Mouse (Mus musculus): ENCODE data around the gene Asna1. TPM values are rescaled to one million over a fixed set of nuclear protein-coding genes. Genes with fewer than 3 reads are reported as not detected.
A peak's percentile ranks its signal among the peaks of the same experiment; 100 is the strongest.

Gene Asna1
- polyA plus RNA-seq (2012; fragmentation: generic; extraction: Trizol), result 253 TPM
- long read RNA-seq, experiment 1, transcript Asna1-201 (7 exons, 1,256 nt), result major isoform, 35 of 56 reads
- long read RNA-seq, experiment 1, partial matches to known transcripts, result 14 of 56 reads
- long read RNA-seq, experiment 1, other reads (novel, unspliced or antisense), result 7 of 56 reads
- long read RNA-seq, experiment 2, transcript Asna1-201 (7 exons, 1,256 nt), result major isoform, 112 of 129 reads
- long read RNA-seq, experiment 2, partial matches to known transcripts, result 5 of 129 reads
- long read RNA-seq, experiment 2, other reads (novel, unspliced or antisense), result 12 of 129 reads

- Histone ChIP-seq H3K4me3 (ENCODE audit: insufficient read depth, poor library complexity, severe bottlenecking) (peak within 1 kb of the TSS; percentile 92), H3ac (ENCODE audit: control insufficient read depth, insufficient read length, low read depth) (peak within 1 kb of the TSS; percentile 94), H3K79me3 (ENCODE audit: low read depth) (peaks cover 59% of the 10 kb centered on the region), H3K27me3 (ENCODE audit: control insufficient read depth, insufficient read depth, insufficient read length) (no peaks in the 10 kb centered on the region), H3K36me3 (ENCODE audit: control insufficient read depth, insufficient read depth) (peaks cover 34% of the 10 kb centered on the region), H3K79me2 (ENCODE audit: control insufficient read depth, insufficient read depth) (peaks cover 77% of the 10 kb centered on the region)
- TF ChIP-seq CTCF (IDR thresholded peaks at IDR 0.05; ENCODE audit: control insufficient read depth, insufficient read depth, insufficient read length), result no peak
- TF ChIP-seq USF1 (IDR thresholded peaks at IDR 0.05; ENCODE audit: low read depth), result peak; percentile 89
- TF ChIP-seq MYOD1 (IDR thresholded peaks at IDR 0.05; ENCODE audit: control insufficient read depth, insufficient read length, low read depth), result no peak
- no peak for TF ChIP-seq MAX (IDR thresholded peaks at IDR 0.05)
- TF ChIP-seq CEBPB (IDR thresholded peaks at IDR 0.05; ENCODE audit: low read depth), result no peak
Observed at GRCm38 (mm10) chr8:85025098-85025932, at the start of gene Asna1. Gene Asna1 (minus strand): TSS chr8:85025281.

- no peak overlapping the region for H3K4me3 ChIP-seq (ENCODE audit: insufficient read depth, poor library complexity, severe bottlenecking)
- H3K79me2 ChIP-seq (ENCODE audit: control insufficient read depth, insufficient read depth), result peaks cover 37% of the 10 kb centered on the region
- H3K79me3 ChIP-seq (ENCODE audit: low read depth), result peaks cover 15% of the 10 kb centered on the region
- no peak for TF ChIP-seq MYOD1 (IDR thresholded peaks at IDR 0.05; ENCODE audit: control insufficient read depth, insufficient read length, low read depth)
- no peak for TF ChIP-seq USF1 (IDR thresholded peaks at IDR 0.05; ENCODE audit: low read depth)
- no peak for TF ChIP-seq CEBPB (IDR thresholded peaks at IDR 0.05; ENCODE audit: low read depth)
- TF ChIP-seq CTCF (IDR thresholded peaks at IDR 0.05; ENCODE audit: control insufficient read depth, insufficient read depth, insufficient read length), result no peak
- TF ChIP-seq MAX (IDR thresholded peaks at IDR 0.05), result no peak
- no peak for TF ChIP-seq MYOG (IDR thresholded peaks at IDR 0.05; ENCODE audit: control insufficient read depth, extremely low read depth, insufficient read length)
- no peak for TF ChIP-seq FOSL1 (IDR thresholded peaks at IDR 0.05; ENCODE audit: insufficient read depth, low read length, poor library complexity, severe bottlenecking)
- peaks cover 61% of the 10 kb centered on the region for H3K36me3 ChIP-seq (ENCODE audit: control insufficient read depth, insufficient read depth)
- H3ac ChIP-seq (ENCODE audit: control insufficient read depth, insufficient read length, low read depth), result no peak overlapping the region
- H3K27me3 ChIP-seq (ENCODE audit: control insufficient read depth, insufficient read depth, insufficient read length), result no peaks in the 10 kb centered on the region
Observed at GRCm38 (mm10) chr8:85074617-85075016, 49.5 kb upstream of the Asna1 start.

- no peak overlapping the region for H3ac ChIP-seq (ENCODE audit: control insufficient read depth, insufficient read length, low read depth)
- TF ChIP-seq CEBPB (IDR thresholded peaks at IDR 0.05; ENCODE audit: low read depth) (no peak), MYOD1 (IDR thresholded peaks at IDR 0.05; ENCODE audit: control insufficient read depth, insufficient read length, low read depth) (no peak), FOSL1 (IDR thresholded peaks at IDR 0.05; ENCODE audit: insufficient read depth, low read length, poor library complexity, severe bottlenecking) (no peak), USF1 (IDR thresholded peaks at IDR 0.05; ENCODE audit: low read depth) (no peak), CTCF (IDR thresholded peaks at IDR 0.05; ENCODE audit: control insufficient read depth, insufficient read depth, insufficient read length) (no peak), MAX (IDR thresholded peaks at IDR 0.05) (no peak), MYOG (IDR thresholded peaks at IDR 0.05; ENCODE audit: control insufficient read depth, extremely low read depth, insufficient read length) (no peak)
- H3K4me3 ChIP-seq (ENCODE audit: insufficient read depth, poor library complexity, severe bottlenecking), result no peak overlapping the region
- peaks cover 13% of the 10 kb centered on the region for H3K79me3 ChIP-seq (ENCODE audit: low read depth)
- H3K27me3 ChIP-seq (ENCODE audit: control insufficient read depth, insufficient read depth, insufficient read length), result no peaks in the 10 kb centered on the region
- peaks cover 59% of the 10 kb centered on the region for H3K36me3 ChIP-seq (ENCODE audit: control insufficient read depth, insufficient read depth)
- H3K79me2 ChIP-seq (ENCODE audit: control insufficient read depth, insufficient read depth), result peaks cover 32% of the 10 kb centered on the region
Observed at GRCm38 (mm10) chr8:85074167-85074566, 49.1 kb upstream of the Asna1 start.

GRCm38 (mm10) chr8:85073041-85073612, 48.0 kb upstream of the Asna1 start:
- Histone ChIP-seq H3K4me3 (ENCODE audit: insufficient read depth, poor library complexity, severe bottlenecking) (no peak overlapping the region), H3ac (ENCODE audit: control insufficient read depth, insufficient read length, low read depth) (peak overlapping the region; percentile 57), H3K27me3 (ENCODE audit: control insufficient read depth, insufficient read depth, insufficient read length) (no peaks in the 10 kb centered on the region), H3K36me3 (ENCODE audit: control insufficient read depth, insufficient read depth) (peaks cover 50% of the 10 kb centered on the region), H3K79me3 (ENCODE audit: low read depth) (peaks cover 11% of the 10 kb centered on the region), H3K79me2 (ENCODE audit: control insufficient read depth, insufficient read depth) (peaks cover 32% of the 10 kb centered on the region)
- no peak for TF ChIP-seq CTCF (IDR thresholded peaks at IDR 0.05; ENCODE audit: control insufficient read depth, insufficient read depth, insufficient read length)
- no peak for TF ChIP-seq MYOG (IDR thresholded peaks at IDR 0.05; ENCODE audit: control insufficient read depth, extremely low read depth, insufficient read length)
- no peak for TF ChIP-seq MYOD1 (IDR thresholded peaks at IDR 0.05; ENCODE audit: control insufficient read depth, insufficient read length, low read depth)
- no peak for TF ChIP-seq CEBPB (IDR thresholded peaks at IDR 0.05; ENCODE audit: low read depth)
- no peak for TF ChIP-seq USF1 (IDR thresholded peaks at IDR 0.05; ENCODE audit: low read depth)
- no peak for TF ChIP-seq FOSL1 (IDR thresholded peaks at IDR 0.05; ENCODE audit: insufficient read depth, low read length, poor library complexity, severe bottlenecking)
- TF ChIP-seq MAX (IDR thresholded peaks at IDR 0.05), result no peak

GRCm38 (mm10) chr8:85072364-85072929, 47.4 kb upstream of the Asna1 start:
- peak overlapping the region; percentile 95 for H3K4me3 ChIP-seq (ENCODE audit: insufficient read depth, poor library complexity, severe bottlenecking)
- no peaks in the 10 kb centered on the region for H3K27me3 ChIP-seq (ENCODE audit: control insufficient read depth, insufficient read depth, insufficient read length)
- H3K36me3 ChIP-seq (ENCODE audit: control insufficient read depth, insufficient read depth), result peaks cover 45% of the 10 kb centered on the region
- H3ac ChIP-seq (ENCODE audit: control insufficient read depth, insufficient read length, low read depth), result peak overlapping the region; percentile 63
- no peak for TF ChIP-seq USF1 (IDR thresholded peaks at IDR 0.05; ENCODE audit: low read depth)
- TF ChIP-seq CTCF (IDR thresholded peaks at IDR 0.05; ENCODE audit: control insufficient read depth, insufficient read depth, insufficient read length), result no peak
- no peak for TF ChIP-seq CEBPB (IDR thresholded peaks at IDR 0.05; ENCODE audit: low read depth)
- peaks cover 32% of the 10 kb centered on the region for H3K79me2 ChIP-seq (ENCODE audit: control insufficient read depth, insufficient read depth)
- peaks cover 11% of the 10 kb centered on the region for H3K79me3 ChIP-seq (ENCODE audit: low read depth)
